Mouse (Mus musculus) granulocyte monocyte progenitor cell, adult 5-6 weeks (primary cell): ENCODE data around the gene Gli2. TPM values are rescaled to one million over a fixed set of nuclear protein-coding genes. Genes with fewer than 3 reads are reported as not detected.

Experiments used
- ATAC-seq: replicated peaks from 2 replicates; pipeline ENCODE4 v1.8.0; 2016; ENCODE audit warnings: mild to moderate bottlenecking, moderate TSS enrichment, inconsistent platforms; ENCODE audit not compliant: poor library complexity, severe bottlenecking
- total RNA-seq, 2 experiments: library from RNA; stranded (forward) in 1 of 2; stranded (reverse) in 1 of 2; fragments of 200-712, 200-1000 nt in 1 of 2; fragments of >200 nt in 1 of 2; fragmentation: Nextera tagmentation in 1 of 2; gene quantifications; 2 replicates each; pipeline ENCODE4 v1.2.3; 2014 to 2017

Gli2 gene
- total RNA-seq, 2 experiments from 2014 or later, result not detected

DNA sequence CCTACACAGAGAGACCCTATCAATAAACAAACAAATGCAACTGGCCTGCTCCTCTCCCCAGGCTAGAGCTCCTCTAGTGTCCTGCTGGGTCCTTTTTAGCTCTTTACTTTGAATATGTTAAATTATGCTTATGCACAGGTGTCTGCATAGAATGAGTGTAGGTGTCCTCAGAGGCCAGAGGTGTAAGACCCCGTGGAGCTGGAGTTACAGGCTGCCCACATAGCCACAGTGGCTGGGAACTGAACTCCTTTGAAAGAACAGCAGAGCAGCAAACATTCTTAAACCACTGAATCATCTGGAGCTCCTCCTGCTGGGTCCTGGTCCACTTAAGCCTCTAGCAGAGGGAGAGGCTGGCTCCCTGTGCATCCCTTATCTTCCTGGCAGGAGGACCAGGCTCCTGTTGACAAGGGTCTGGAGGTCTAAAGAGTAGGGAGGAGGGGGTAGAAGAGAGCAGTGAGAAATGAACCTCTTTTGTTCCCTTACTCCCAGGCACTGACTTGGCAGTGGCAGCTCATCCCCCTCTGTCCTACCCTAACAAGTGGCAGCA lies 49.5 kb downstream of the Gli2 start:
- ATAC-seq, result no peak

- no peak for ATAC-seq
Measured at GRCm38 (mm10) chr1:119001454-119002034, 51.9 kb downstream of the Gli2 start.

- no peak for ATAC-seq
Measured at GRCm38 (mm10) chr1:118994482-118995105, 58.8 kb downstream of the Gli2 start.

GRCm38 (mm10) chr1:118993775-118994174 lies 59.6 kb downstream of the Gli2 start:
- no peak for ATAC-seq

- ATAC-seq, result no peak
Measured at GRCm38 (mm10) chr1:118988331-118988730, 65.1 kb downstream of the Gli2 start.

GRCm38 (mm10) chr1:118987538-118987937 lies 65.9 kb downstream of the Gli2 start:
- no peak for ATAC-seq

GRCm38 (mm10) chr1:118983389-118983788 lies 70.0 kb downstream of the Gli2 start:
- no peak for ATAC-seq

GRCm38 (mm10) chr1:118982805-118983211 lies 70.6 kb downstream of the Gli2 start:
- ATAC-seq, result no peak

GRCm38 (mm10) chr1:118981943-118982804 lies 71.2 kb downstream of the Gli2 start:
- no peak; the same call in 1 of the 2 replicates for ATAC-seq

- ATAC-seq, result no peak
Measured at GRCm38 (mm10) chr1:118980636-118981035, 72.8 kb downstream of the Gli2 start.

GRCm38 (mm10) chr1:118976596-118976995 lies 76.8 kb downstream of the Gli2 start:
- no peak for ATAC-seq

GRCm38 (mm10) chr1:118975376-118975775 lies 78.0 kb downstream of the Gli2 start:
- ATAC-seq, result no peak

GRCm38 (mm10) chr1:118970068-118970467 lies 83.4 kb downstream of the Gli2 start:
- no peak for ATAC-seq

DNA sequence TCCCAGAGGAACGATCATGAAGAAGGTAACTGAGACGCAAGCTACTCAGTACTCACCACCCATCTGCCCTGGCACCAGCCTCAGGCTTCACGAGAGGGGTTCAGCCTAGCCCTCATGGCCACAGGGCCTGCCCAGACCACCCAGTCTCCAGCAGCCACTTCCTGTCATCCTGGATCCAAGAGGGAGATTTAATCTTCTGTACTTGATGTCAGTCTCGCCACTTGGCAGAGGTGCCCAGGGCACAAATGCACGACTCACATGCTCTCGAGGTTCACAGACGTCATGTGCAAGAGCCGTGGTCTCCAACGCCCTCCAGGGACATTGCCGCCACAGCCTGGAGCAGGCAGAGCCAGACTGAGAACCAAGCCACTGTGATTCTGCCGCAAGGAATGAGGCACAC lies 84.0 kb downstream of the Gli2 start:
- ATAC-seq, result no peak; the same call in 1 of the 2 replicates

DNA sequence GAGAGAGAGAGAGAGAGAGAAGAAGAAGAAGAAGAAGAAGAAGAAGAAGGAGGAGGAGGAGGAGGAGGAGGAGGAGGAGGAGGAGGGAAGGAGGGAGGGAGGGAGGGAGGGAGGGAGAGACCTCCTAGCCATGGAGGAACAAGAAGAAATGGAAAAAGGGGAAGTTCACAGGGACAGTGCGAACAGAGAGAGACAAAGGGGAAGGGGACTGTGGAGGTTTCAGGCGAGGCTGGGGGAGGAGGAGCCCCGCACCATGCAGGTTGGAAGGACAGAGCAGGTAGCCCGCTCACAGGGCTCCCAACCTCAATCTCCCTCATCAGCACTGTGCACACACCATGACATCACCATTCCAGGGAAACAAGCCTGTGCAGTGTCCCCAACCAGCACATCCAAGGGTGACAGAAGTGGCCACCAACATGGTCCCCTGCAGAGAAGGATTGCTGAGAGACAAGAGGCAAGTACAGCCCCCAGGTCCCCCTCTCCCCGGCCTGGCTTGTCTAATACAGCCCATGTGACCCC lies 84.7 kb downstream of the Gli2 start:
- peak; percentile 84 for ATAC-seq

DNA sequence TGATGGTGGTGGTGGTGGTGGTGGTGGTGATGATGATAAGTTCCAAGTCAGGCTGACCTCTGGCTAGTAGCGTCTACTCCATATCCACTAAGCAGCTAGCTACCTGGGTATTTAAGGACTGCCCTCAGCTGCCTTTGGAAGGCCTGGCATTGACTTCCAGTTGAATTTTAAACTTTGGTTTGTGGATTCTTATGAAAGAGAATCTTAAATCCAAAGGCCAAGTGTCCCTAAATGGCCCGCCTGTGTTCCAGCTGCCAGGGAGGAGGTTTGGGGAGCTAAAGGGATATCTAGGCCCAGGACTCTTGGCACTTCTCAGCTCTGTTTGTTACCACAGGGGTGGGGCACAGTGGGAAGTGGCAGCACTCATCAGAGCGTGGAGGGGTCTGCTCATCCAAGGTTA lies 85.4 kb downstream of the Gli2 start:
- no peak for ATAC-seq

DNA sequence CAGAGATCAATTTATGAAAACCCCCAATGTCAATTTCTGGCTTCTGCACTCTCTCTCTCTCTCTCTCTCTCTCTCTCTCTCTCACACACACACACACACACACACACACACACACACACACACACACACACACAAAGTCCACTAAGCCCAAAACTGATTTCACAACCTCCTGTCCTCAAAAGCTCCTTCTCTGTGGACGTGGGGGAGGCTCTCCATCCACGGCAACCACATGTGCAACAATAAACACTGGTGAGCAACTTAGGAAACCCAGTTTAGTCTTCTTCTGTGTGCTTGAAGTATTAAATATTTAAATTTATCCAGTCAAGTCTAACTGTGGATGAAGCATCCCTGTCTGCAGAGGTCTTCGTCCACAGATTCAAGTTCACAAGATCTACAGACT lies 86.1 kb downstream of the Gli2 start:
- ATAC-seq, result no peak

GRCm38 (mm10) chr1:118958644-118959043 lies 94.8 kb downstream of the Gli2 start:
- no peak for ATAC-seq

GRCm38 (mm10) chr1:118955791-118956190 lies 97.6 kb downstream of the Gli2 start:
- no peak for ATAC-seq

DNA sequence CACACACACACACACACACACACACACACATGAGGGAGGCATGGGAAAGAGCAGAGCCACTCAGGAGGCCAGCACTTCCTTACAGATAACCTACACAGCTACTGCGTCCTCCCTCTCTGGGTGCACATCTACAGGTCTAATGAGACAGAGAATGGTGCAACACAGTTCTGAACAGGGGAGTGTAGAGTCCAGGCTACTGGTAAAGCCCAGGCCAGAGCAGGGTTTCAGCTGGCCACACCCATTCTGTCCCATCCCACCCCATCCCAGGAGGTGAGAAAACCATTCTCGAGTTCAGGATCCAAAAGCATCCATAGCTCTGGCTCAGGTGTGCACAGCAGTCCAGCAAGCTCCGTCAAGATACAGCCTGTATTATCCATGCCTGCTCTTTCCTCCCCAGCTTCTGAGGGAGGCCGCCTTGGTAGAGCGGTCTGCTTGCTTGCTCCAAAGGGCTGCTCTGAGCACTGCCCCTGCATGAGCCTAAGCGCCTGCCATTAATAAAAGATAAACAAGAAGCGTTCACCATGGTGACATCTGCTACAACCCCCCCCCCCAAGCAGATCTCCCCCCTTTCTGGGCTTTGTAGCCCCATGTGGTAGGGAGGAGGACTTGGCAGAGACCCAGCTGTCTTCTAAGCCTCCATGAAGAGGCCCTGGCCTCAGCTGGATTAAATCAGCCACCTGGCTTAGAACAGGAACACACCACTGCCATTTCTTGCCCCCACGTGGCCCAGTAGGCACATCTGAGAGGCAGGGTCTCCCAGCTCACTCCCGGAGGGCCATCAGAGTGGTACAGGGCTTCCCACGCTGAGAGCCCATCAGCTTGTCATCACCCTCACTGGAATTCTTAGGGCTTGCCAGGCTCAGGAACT lies 98.8 kb downstream of the Gli2 start:
- ATAC-seq, result no peak
